Mouse (Mus musculus): Measurements from ENCODE around the gene Eif4e. TPM values are rescaled to one million over a fixed set of nuclear protein-coding genes. Genes with fewer than 3 reads are reported as not detected.

Eif4e gene
- polyA plus RNA-seq (2021; fragmentation: Nextera tagmentation): 120 and 173 TPM in 2 replicates
- long read RNA-seq, experiment 1, full-length matches to known transcripts: 878 of 951 reads
- long read RNA-seq, experiment 1, partial matches to known transcripts: 44 of 951 reads
- long read RNA-seq, experiment 1, other reads (novel, unspliced or antisense): 29 of 951 reads
- long read RNA-seq, experiment 2, transcript Eif4e-204 (7 exons, 1,421 nt): major isoform, 166 of 221 reads
- long read RNA-seq, experiment 2, partial matches to known transcripts: 26 of 221 reads
- long read RNA-seq, experiment 2, other reads (novel, unspliced or antisense): 27 of 221 reads

DNA sequence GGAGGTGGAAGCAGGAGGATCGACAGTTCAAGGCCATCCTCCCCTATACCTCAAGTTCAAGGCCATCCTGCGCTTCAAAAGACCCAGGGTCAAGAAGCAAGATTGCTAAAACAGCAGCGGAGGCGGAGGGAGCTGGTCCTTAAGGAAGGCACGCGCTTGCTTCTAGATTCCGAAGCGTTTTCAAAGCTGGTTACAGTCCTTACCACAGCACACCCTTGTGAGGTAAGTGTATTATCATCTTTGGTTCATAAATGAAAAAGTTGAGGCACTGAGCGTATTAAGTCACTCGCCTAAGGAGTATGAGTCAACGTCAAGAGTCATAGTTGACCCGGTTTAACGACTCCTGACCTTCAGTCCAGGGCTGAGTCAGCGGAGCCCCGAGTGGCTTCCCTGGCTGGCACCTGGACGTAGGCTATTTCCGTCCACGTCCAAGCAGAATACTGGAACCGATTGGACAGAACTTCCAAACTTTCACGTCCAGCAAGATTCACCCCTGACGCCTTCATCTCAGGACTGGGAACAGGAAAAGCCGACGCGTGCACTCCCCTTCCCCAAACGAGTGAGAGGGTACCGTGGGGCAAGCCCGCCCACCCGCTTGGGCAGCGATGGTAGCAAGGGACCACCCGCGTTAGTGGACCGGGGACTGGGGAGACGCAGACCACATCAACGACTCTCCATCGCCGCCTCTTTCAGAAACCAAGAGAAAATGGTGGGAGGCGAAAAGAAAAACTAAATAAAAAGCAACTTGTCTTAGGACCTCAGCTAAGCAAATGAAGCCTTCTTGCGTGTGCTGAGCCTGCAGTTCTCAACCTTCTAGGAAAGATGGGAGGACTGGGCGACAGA, at the start of gene Eif4e:
Gene Eif4e, plus strand, starts transcription at position 107 of the 843 bp plus-strand sequence.

DNA sequence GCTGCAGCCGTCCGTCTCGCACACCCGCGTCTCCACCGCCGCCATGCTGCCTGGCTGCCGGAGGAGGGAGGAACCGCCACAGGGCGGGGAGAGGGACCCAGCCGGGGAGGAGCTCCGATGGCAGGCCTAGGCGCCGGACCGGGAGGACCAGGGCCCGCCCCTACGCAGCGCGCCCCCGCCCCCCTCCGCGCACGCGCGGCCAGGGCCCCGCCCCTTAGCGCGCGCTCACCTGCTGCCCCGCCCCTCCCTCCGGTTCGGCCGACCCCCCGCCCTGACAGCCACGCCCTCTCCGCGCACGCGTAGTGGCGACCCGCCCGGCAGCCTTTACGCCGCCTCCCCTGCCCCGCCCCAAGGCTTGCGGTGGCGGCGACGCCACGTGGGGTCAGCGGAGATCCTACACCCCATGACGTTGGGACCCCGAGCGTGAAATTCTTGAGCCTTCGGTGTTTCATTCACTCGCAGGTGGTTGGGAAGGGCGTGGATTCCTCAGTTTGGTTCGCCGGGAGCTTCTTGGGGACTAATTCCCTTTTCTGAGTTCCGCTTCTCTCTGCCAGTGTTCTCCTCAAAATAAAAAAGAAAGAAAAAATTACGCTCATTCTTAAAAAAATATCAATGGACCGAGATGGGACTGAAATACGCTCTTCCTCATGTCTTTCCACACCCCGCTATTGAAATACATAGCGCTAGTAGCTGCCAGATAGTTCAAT, 36.5 kb upstream of the Eif4e start, which contains the start of gene Metap1:
Gene Metap1, minus strand, starts transcription at position 189 of the 707 bp plus-strand sequence.

Other genes starting within 250 kb of the Eif4e start
- not detected in 2 replicates for gene Adh6a, start 212.9 kb upstream of the Eif4e start, polyA plus RNA-seq (2021; fragmentation: Nextera tagmentation)
- not detected in 2 replicates for gene Adh6b, start 184.4 kb upstream of the Eif4e start, polyA plus RNA-seq (2021; fragmentation: Nextera tagmentation)
- not detected in 2 replicates for gene Adh4, start 110.7 kb upstream of the Eif4e start, polyA plus RNA-seq (2021; fragmentation: Nextera tagmentation)
- 85.1 and 101 TPM in 2 replicates for gene Adh5, start 83.1 kb upstream of the Eif4e start, polyA plus RNA-seq (2021; fragmentation: Nextera tagmentation)
- gene Metap1, start 36.7 kb upstream of the Eif4e start, polyA plus RNA-seq (2021; fragmentation: Nextera tagmentation): 19.8 and 21.6 TPM in 2 replicates
- gene Tspan5, start 216.0 kb downstream of the Eif4e start, polyA plus RNA-seq (2021; fragmentation: Nextera tagmentation): 23.1 and 133 TPM in 2 replicates